Mouse (Mus musculus) ES-E14 (cell line): ENCODE results near the gene Zcchc24.

ENCODE experiments used
- MAFK ChIP-seq: IDR thresholded peaks from 2 replicates; pipeline ENCODE4 v1.6.1; 2014; ENCODE audit warnings: mild to moderate bottlenecking, low read depth, low read length, inconsistent platforms; ENCODE audit not compliant: insufficient read depth
- ZC3H11A ChIP-seq: IDR thresholded peaks from 2 replicates; pipeline ENCODE4 v1.6.1; 2012; ENCODE audit warnings: low read depth, mild to moderate bottlenecking, inconsistent platforms, low read length, borderline replicate concordance
- ZNF384 ChIP-seq: IDR thresholded peaks from 2 replicates; pipeline ENCODE4 v1.6.1; 2012; ENCODE audit warnings: low read depth, low read length, inconsistent platforms

- TF ChIP-seq ZNF384 (no peak), ZC3H11A (no peak), MAFK (no peak)
Observed at GRCm38 (mm10) chr14:25796619-25797018, 27.8 kb upstream of the Zcchc24 start.
